Mouse (Mus musculus) embryonic facial prominence, embryonic 15.5 days (tissue): ENCODE results near the gene Rgs9. TPM values are rescaled to one million over a fixed set of nuclear protein-coding genes. Genes with fewer than 3 reads are reported as not detected.
A peak's percentile ranks its signal among the peaks of the same experiment; 100 is the strongest.

Experiments
- ATAC-seq: fragments of 200-750 bp; cut with Nextera tagmentation; 2 replicates; pipeline ENCODE4 v1.8.0; 2017; ENCODE audit warnings: low read depth, moderate TSS enrichment; ENCODE audit not compliant: insufficient number of reproducible peaks, low FRiP score, low TSS enrichment
- H3K27ac ChIP-seq: fragments of 300-500 bp; sonication (generic); replicated peaks from 2 replicates; pipeline ENCODE4 v1.5.1; 2015; ENCODE audit warnings: mild to moderate bottlenecking, inconsistent platforms
- H3K27me3 ChIP-seq: fragments of 300-500 bp; sonication (generic); 2 replicates; pipeline ENCODE4 v1.6.1; 2015; ENCODE audit warnings: inconsistent platforms
- H3K36me3 ChIP-seq: fragments of 300-500 bp; sonication (generic); 2 replicates; pipeline ENCODE4 v1.6.1; 2015; ENCODE audit warnings: mild to moderate bottlenecking, inconsistent platforms
- H3K4me1 ChIP-seq: fragments of 300-500 bp; sonication (generic); 2 replicates; pipeline ENCODE4 v1.6.1; 2015; ENCODE audit warnings: inconsistent platforms
- H3K4me2 ChIP-seq: fragments of 300-500 bp; sonication (generic); replicated peaks from 2 replicates; pipeline ENCODE4 v1.6.1; 2015; ENCODE audit warnings: mild to moderate bottlenecking, inconsistent platforms
- H3K4me3 ChIP-seq: fragments of 300-500 bp; sonication (generic); replicated peaks from 2 replicates; pipeline ENCODE4 v1.5.1; 2015; ENCODE audit warnings: mild to moderate bottlenecking, inconsistent platforms
- H3K9ac ChIP-seq: fragments of 300-500 bp; sonication (generic); 2 replicates; pipeline ENCODE4 v1.6.1; 2015; ENCODE audit warnings: inconsistent platforms
- H3K9me3 ChIP-seq: fragments of 300-500 bp; sonication (generic); replicated peaks from 2 replicates; pipeline ENCODE4 v1.6.1; 2016; ENCODE audit warnings: inconsistent platforms
- WGBS: fragments of 180-500 bp; shearing (Covaris S2); methylation state at CpG from one replicate; pipeline ENCODE4 v1.1.7; 2015; 5-methylcytosine and 5-hydroxymethylcytosine counted together
- polyA plus RNA-seq: library from polyadenylated mRNA; unstranded; fragments of >200 nt; fragmentation: Nextera tagmentation; extraction: Ambion mirVana; gene quantifications from 2 replicates; pipeline ENCODE4 v1.2.1, GENCODE M21; 2015

Rgs9 gene
- polyA plus RNA-seq, 1 experiment from 2014 or later, result 2.2 TPM

- ATAC-seq, result no peak
- 68% methylated on average over 11 of the region's 11 CpGs for WGBS
- H3K4me1 ChIP-seq, result 0 out of 2 replicates have a peak, but pooled peaks cover under 1% of the 10 kb centered on the region
Measured at GRCm38 (mm10) chr11:109264159-109264768, 33.7 kb downstream of the Rgs9 start.

GRCm38 (mm10) chr11:109260561-109260960, 37.4 kb downstream of the Rgs9 start:
- no peak overlapping the region for H3K4me3 ChIP-seq
- no peaks in the 10 kb centered on the region for H3K36me3 ChIP-seq
- H3K9ac ChIP-seq, result no peak overlapping the region
- H3K4me2 ChIP-seq, result no peak overlapping the region
- H3K27ac ChIP-seq, result no peak overlapping the region
- no peaks in the 10 kb centered on the region for H3K27me3 ChIP-seq
- no peak for ATAC-seq
- WGBS, result 87% methylated on average over 7 of the region's 7 CpGs
- H3K9me3 ChIP-seq, result no peaks in the 10 kb centered on the region
- no peaks in the 10 kb centered on the region for H3K4me1 ChIP-seq

More at GRCm38 (mm10) chr11:109264159-109264768, 33.7 kb downstream of the Rgs9 start:
- no peak overlapping the region for H3K4me2 ChIP-seq
- H3K9me3 ChIP-seq, result no peaks in the 10 kb centered on the region
- no peaks in the 10 kb centered on the region for H3K27me3 ChIP-seq
- no peaks in the 10 kb centered on the region for H3K36me3 ChIP-seq
- no peak overlapping the region for H3K4me3 ChIP-seq
- H3K9ac ChIP-seq, result no peak overlapping the region
- no peak overlapping the region for H3K27ac ChIP-seq

- H3K27ac ChIP-seq, result no peak overlapping the region
- 81% methylated on average over 32 of the region's 32 CpGs for WGBS
- ATAC-seq, result no peak
Measured at GRCm38 (mm10) chr11:109258941-109259910, 38.7 kb downstream of the Rgs9 start.

GRCm38 (mm10) chr11:109257824-109258223, 40.1 kb downstream of the Rgs9 start:
- no peaks in the 10 kb centered on the region for H3K4me1 ChIP-seq
- WGBS, result 85% methylated on average over 2 of the region's 2 CpGs
- H3K9ac ChIP-seq, result no peak overlapping the region
- H3K27ac ChIP-seq, result no peak overlapping the region
- H3K9me3 ChIP-seq, result no peaks in the 10 kb centered on the region
- H3K36me3 ChIP-seq, result no peaks in the 10 kb centered on the region
- no peaks in the 10 kb centered on the region for H3K27me3 ChIP-seq
- H3K4me3 ChIP-seq, result no peak overlapping the region
- H3K4me2 ChIP-seq, result no peak overlapping the region
- no peak for ATAC-seq

More at GRCm38 (mm10) chr11:109258941-109259910, 38.7 kb downstream of the Rgs9 start:
- Histone ChIP-seq H3K4me3 (no peak overlapping the region), H3K9ac (no peak overlapping the region), H3K27me3 (no peaks in the 10 kb centered on the region), H3K4me1 (no peaks in the 10 kb centered on the region), H3K9me3 (no peaks in the 10 kb centered on the region), H3K36me3 (no peaks in the 10 kb centered on the region), H3K4me2 (no peak overlapping the region)

GRCm38 (mm10) chr11:109255022-109255421, 42.9 kb downstream of the Rgs9 start:
- H3K9me3 ChIP-seq, result no peaks in the 10 kb centered on the region
- no peaks in the 10 kb centered on the region for H3K36me3 ChIP-seq
- H3K4me2 ChIP-seq, result no peak overlapping the region
- H3K4me3 ChIP-seq, result no peak overlapping the region
- WGBS, result 54% methylated on average over 4 of the region's 4 CpGs
- H3K9ac ChIP-seq, result no peak overlapping the region
- ATAC-seq, result no peak; the same call in 1 of the 2 replicates
- H3K27ac ChIP-seq, result no peak overlapping the region
- no peaks in the 10 kb centered on the region for H3K4me1 ChIP-seq
- no peaks in the 10 kb centered on the region for H3K27me3 ChIP-seq

- Histone ChIP-seq H3K9ac (no peak overlapping the region), H3K4me2 (no peak overlapping the region), H3K4me1 (no peaks in the 10 kb centered on the region), H3K27ac (no peak overlapping the region), H3K9me3 (no peaks in the 10 kb centered on the region), H3K27me3 (no peaks in the 10 kb centered on the region), H3K36me3 (no peaks in the 10 kb centered on the region), H3K4me3 (no peak overlapping the region)
- 55% methylated on average over 5 of the region's 5 CpGs for WGBS
- ATAC-seq, result no peak
Measured at GRCm38 (mm10) chr11:109252483-109252882, 45.4 kb downstream of the Rgs9 start.

GRCm38 (mm10) chr11:109250566-109250965, 47.4 kb downstream of the Rgs9 start:
- WGBS, result 93% methylated on average over 4 of the region's 4 CpGs
- Histone ChIP-seq H3K27ac (no peak overlapping the region), H3K4me1 (no peaks in the 10 kb centered on the region), H3K36me3 (no peaks in the 10 kb centered on the region), H3K4me2 (no peak overlapping the region), H3K4me3 (no peak overlapping the region), H3K27me3 (no peaks in the 10 kb centered on the region), H3K9ac (no peak overlapping the region), H3K9me3 (no peaks in the 10 kb centered on the region)
- no peak for ATAC-seq

GRCm38 (mm10) chr11:109246920-109247319, 51.0 kb downstream of the Rgs9 start:
- H3K36me3 ChIP-seq, result no peaks in the 10 kb centered on the region
- 52% methylated on average over 3 of the region's 3 CpGs for WGBS
- ATAC-seq, result no peak
- no peak overlapping the region for H3K9ac ChIP-seq
- no peak overlapping the region for H3K4me3 ChIP-seq
- 0 out of 2 replicates have a peak, but pooled peaks cover 2% of the 10 kb centered on the region for H3K4me1 ChIP-seq
- H3K27ac ChIP-seq, result no peak overlapping the region
- no peak overlapping the region for H3K4me2 ChIP-seq
- no peaks in the 10 kb centered on the region for H3K9me3 ChIP-seq
- no peaks in the 10 kb centered on the region for H3K27me3 ChIP-seq

GRCm38 (mm10) chr11:109244635-109245360, 53.1 kb downstream of the Rgs9 start:
- Histone ChIP-seq H3K27me3 (no peaks in the 10 kb centered on the region), H3K4me3 (no peak overlapping the region), H3K9ac (no peak overlapping the region), H3K9me3 (no peaks in the 10 kb centered on the region), H3K36me3 (no peaks in the 10 kb centered on the region), H3K4me2 (peak overlapping the region; percentile 27; the same call in 1 of the 2 replicates), H3K4me1 (0 out of 2 replicates have a peak, but pooled peaks cover 2% of the 10 kb centered on the region), H3K27ac (no peak overlapping the region)
- WGBS, result 25% methylated on average over 23 of the region's 23 CpGs
- ATAC-seq, result peak; percentile 36; the same call in 1 of the 2 replicates

- WGBS, result 52% methylated on average over 4 of the region's 4 CpGs
- Histone ChIP-seq H3K4me2 (no peak overlapping the region), H3K9me3 (no peaks in the 10 kb centered on the region), H3K27me3 (no peaks in the 10 kb centered on the region), H3K36me3 (no peaks in the 10 kb centered on the region), H3K9ac (no peak overlapping the region), H3K4me1 (0 out of 2 replicates have a peak, but pooled peaks cover 7% of the 10 kb centered on the region), H3K4me3 (no peak overlapping the region), H3K27ac (no peak overlapping the region)
- no peak for ATAC-seq
Measured at GRCm38 (mm10) chr11:109240126-109240525, 57.8 kb downstream of the Rgs9 start.

GRCm38 (mm10) chr11:109238671-109239070, 59.3 kb downstream of the Rgs9 start:
- Histone ChIP-seq H3K27me3 (no peaks in the 10 kb centered on the region), H3K4me3 (no peak overlapping the region), H3K4me2 (no peak overlapping the region), H3K27ac (no peak overlapping the region), H3K4me1 (0 out of 2 replicates have a peak, but pooled peaks cover 5% of the 10 kb centered on the region), H3K9ac (no peak overlapping the region), H3K9me3 (no peaks in the 10 kb centered on the region), H3K36me3 (no peaks in the 10 kb centered on the region)
- ATAC-seq, result no peak
- WGBS, result 72% methylated on average over 6 of the region's 6 CpGs
